Mouse (Mus musculus) cerebellum, adult 2 months (tissue): Measurements from ENCODE around the gene Pou6f2.

ENCODE experiments used
- CTCF ChIP-seq: fragments of 200-500 bp; IDR thresholded peaks from 2 replicates; pipeline ENCODE4 v1.5.1; 2011; ENCODE audit warnings: low read depth, mild to moderate bottlenecking, control low read depth, low read length, moderate library complexity, borderline replicate concordance; ENCODE audit not compliant: insufficient read depth
- POLR2A ChIP-seq: fragments of 200-500 bp; IDR thresholded peaks from 2 replicates; pipeline ENCODE4 v1.6.1; 2011; ENCODE audit warnings: low read length, control low read depth, borderline replicate concordance; ENCODE audit not compliant: insufficient read depth

- TF ChIP-seq CTCF (no peak), POLR2A (no peak)
Measured at GRCm38 (mm10) chr13:18338022-18338421, 59.5 kb downstream of the Pou6f2 start.
